28 mouse cellular contexts compared by ENCODE assay signal in genomic region chr17:24545247-24545646, GRCm38 (mm10). TPM values are rescaled to one million over a fixed set of nuclear protein-coding genes. Genes with fewer than 3 reads are reported as not detected.
DNase-seq lines count a peak whose midpoint lies in the region; ATAC-seq and TF ChIP-seq lines count a peak whose summit lies in the region.
"Had no signal": no experiment of that assay in that cellular context is flagged by ENCODE, and none has a peak within 500 bp of the region (broad histone marks: within the 10 kb centered on the region; RNA-seq: fewer than 3 reads in every experiment).

No protein-coding gene starts in this region.

- no peaks in the 10 kb centered on the region for H3K36me3 ChIP-seq in midbrain, embryonic 11.5 days (ENCODE audit: control insufficient read depth, insufficient read depth, low read length)
- H3K36me3 ChIP-seq in midbrain, embryonic 16.5 days (ENCODE audit: control insufficient read depth, insufficient read depth, low read length): no peaks in the 10 kb centered on the region
- H3K36me3 ChIP-seq: embryonic facial prominence, embryonic 13.5 days; hindbrain, embryonic 10.5 days; intestine, embryonic 15.5 days; limb, embryonic 13.5 days; liver, embryonic 13.5 days; lung, embryonic 15.5 days; neural tube, embryonic 12.5 days had no signal

- peak; percentile 6; the same call in 1 of the 2 replicates for TF ChIP-seq CTCF in gastrocnemius, adult 2 months (IDR thresholded peaks at IDR 0.05)
- TF ChIP-seq CTCF in layer of hippocampus, adult 2 months (conservative IDR thresholded peaks at IDR 0.05): peak; percentile 60

- no peak overlapping the region for H3K9ac ChIP-seq in midbrain, embryonic 11.5 days (ENCODE audit: low read length)
- H3K9ac ChIP-seq in midbrain, embryonic 16.5 days (ENCODE audit: low read depth, low read length): no peak overlapping the region
- H3K9ac ChIP-seq: liver, embryonic 13.5 days; lung, embryonic 15.5 days; neural tube, embryonic 12.5 days had no signal

- 87% methylated on average over 2 of the region's 2 CpGs for WGBS in midbrain, embryonic 11.5 days
- WGBS in midbrain, embryonic 16.5 days: 88% methylated on average over 2 of the region's 2 CpGs

- no peak overlapping the region for H3K4me2 ChIP-seq in midbrain, embryonic 11.5 days
- H3K4me2 ChIP-seq in midbrain, embryonic 16.5 days (ENCODE audit: low read length): no peak overlapping the region
- H3K4me2 ChIP-seq: liver, embryonic 13.5 days had no signal

- intact Hi-C loops in gastrocnemius, adult 2 months (cut with DNase I): no loop called here

- no peaks in the 10 kb centered on the region; the same call in 1 of the 2 replicates for H3K4me1 ChIP-seq in midbrain, embryonic 11.5 days (ENCODE audit: control insufficient read depth, insufficient read depth, low read length)
- H3K4me1 ChIP-seq in midbrain, embryonic 16.5 days (ENCODE audit: control insufficient read depth, insufficient read depth, low read length): no peaks in the 10 kb centered on the region

- H3K27ac ChIP-seq in gastrocnemius, adult 2 months: no peak overlapping the region
- no peak overlapping the region for H3K27ac ChIP-seq in layer of hippocampus, adult 2 months
- no peak overlapping the region for H3K27ac ChIP-seq in midbrain, embryonic 11.5 days (ENCODE audit: low read depth, low read length)
- no peak overlapping the region for H3K27ac ChIP-seq in midbrain, embryonic 16.5 days (ENCODE audit: low read length)
- H3K27ac ChIP-seq: embryonic facial prominence, embryonic 13.5 days; intestine, embryonic 15.5 days; limb, embryonic 13.5 days; liver, embryonic 13.5 days; lung, embryonic 15.5 days; neural tube, embryonic 12.5 days had no signal

- no peak for ATAC-seq in midbrain, embryonic 11.5 days (ENCODE audit: low FRiP score)
- no peak for ATAC-seq in midbrain, embryonic 16.5 days
- ATAC-seq: hindbrain, embryonic 16.5 days; intestine, embryonic 15.5 days had no signal

- no peak overlapping the region for H3K4me3 ChIP-seq in gastrocnemius, adult 2 months
- H3K4me3 ChIP-seq in layer of hippocampus, adult 2 months: no peak overlapping the region
- H3K4me3 ChIP-seq in midbrain, embryonic 11.5 days (ENCODE audit: low read depth, low read length): no peak overlapping the region
- H3K4me3 ChIP-seq in midbrain, embryonic 16.5 days (ENCODE audit: low read depth, low read length): no peak overlapping the region
- H3K4me3 ChIP-seq: erythroblast, embryonic 14.5 days; intestine, embryonic 15.5 days; liver, embryonic 13.5 days; lung, embryonic 15.5 days; myocyte had no signal

- peaks cover 14% of the 10 kb centered on the region for H3K27me3 ChIP-seq in midbrain, embryonic 11.5 days (ENCODE audit: control insufficient read depth, insufficient read depth, low read length)
- no peaks in the 10 kb centered on the region for H3K27me3 ChIP-seq in midbrain, embryonic 16.5 days (ENCODE audit: control insufficient read depth, insufficient read depth, low read depth, low read length)
- H3K27me3 ChIP-seq: intestine, embryonic 15.5 days; lung, embryonic 15.5 days had no signal

- no peak for DNase-seq in gastrocnemius, adult 2 months
- DNase-seq in gastrocnemius, postnatal 4 days (ENCODE audit: low spot score in 2 of 2): no peak
- DNase-seq in layer of hippocampus, adult 2 months (ENCODE audit: low spot score in 2 of 2): no peak
- no peak for DNase-seq in layer of hippocampus, adult 11-12 months (ENCODE audit: low spot score)
- peak; percentile 73 for DNase-seq in midbrain, embryonic 11.5 days (ENCODE audit: low spot score, missing footprints)
- DNase-seq in urinary bladder, postnatal 10 days (ENCODE audit: low spot score): no peak
- DNase-seq: adrenal gland, postnatal 25 days; cerebellum, adult 9-11 months; gastrocnemius, postnatal 14 days; heart, adult 11 months; heart, postnatal 10 days; kidney, adult 2 months; kidney, postnatal 10 days; liver, embryonic 13.5 days; lung, postnatal 36 days; spleen, adult 18-20 months; thymus, postnatal 14 days had no signal

- no peaks in the 10 kb centered on the region for H3K9me3 ChIP-seq in midbrain, embryonic 11.5 days (ENCODE audit: control insufficient read depth, low read length)
- H3K9me3 ChIP-seq in midbrain, embryonic 16.5 days (replicated peaks; ENCODE audit: control insufficient read depth, low read length, poor library complexity, severe bottlenecking): no peaks in the 10 kb centered on the region
- H3K9me3 ChIP-seq: embryonic facial prominence, embryonic 13.5 days; hindbrain, embryonic 10.5 days; intestine, embryonic 15.5 days; limb, embryonic 13.5 days; liver, embryonic 13.5 days; lung, embryonic 15.5 days; neural tube, embryonic 12.5 days had no signal

RNA-seq across cellular contexts. Expression of gene Pkd1, which starts 4.4 kb away (rescaled TPM):
- 10 to 100 TPM; 18.3 to 25.0 TPM for total RNA-seq in gastrocnemius, adult 2 months (2021)
- total RNA-seq in gastrocnemius, postnatal 4 days (2021): 10 to 100 TPM; 60.5 to 66.7 TPM
- 10 to 100 TPM; 87.0 to 93.3 TPM for total RNA-seq in layer of hippocampus, adult 2 months (2021)
- polyA plus RNA-seq in midbrain, embryonic 11.5 days (2014; fragmentation: Nextera tagmentation; extraction: Ambion mirVana): 11.9 and 18.5 TPM in 2 replicates
- polyA plus RNA-seq in midbrain, embryonic 16.5 days (2015; fragmentation: Nextera tagmentation; extraction: Ambion mirVana): 20.1 and 22.4 TPM in 2 replicates

RNA-seq across cellular contexts. Expression of gene Rab26, which starts 11.2 kb away (rescaled TPM):
- not detected for total RNA-seq in gastrocnemius, adult 2 months (2021)
- under 1 TPM; 0.52 to 0.64 TPM for total RNA-seq in gastrocnemius, postnatal 4 days (2021)
- total RNA-seq in layer of hippocampus, adult 2 months (2021): 10 to 100 TPM; 78.2 to 82.2 TPM
- polyA plus RNA-seq in midbrain, embryonic 11.5 days (2014; fragmentation: Nextera tagmentation; extraction: Ambion mirVana): 1.8 and 2.2 TPM in 2 replicates
- 9.1 and 14.7 TPM in 2 replicates for polyA plus RNA-seq in midbrain, embryonic 16.5 days (2015; fragmentation: Nextera tagmentation; extraction: Ambion mirVana)

RNA-seq across cellular contexts. Expression of gene Traf7, which starts 17.5 kb away (rescaled TPM):
- total RNA-seq in gastrocnemius, adult 2 months (2021): 10 to 100 TPM; 27.3 to 35.2 TPM
- total RNA-seq in gastrocnemius, postnatal 4 days (2021): 10 to 100 TPM; 80.8 to 86.3 TPM
- total RNA-seq in layer of hippocampus, adult 2 months (2021): 10 to 100 TPM; 87.9 to 95.5 TPM
- polyA plus RNA-seq in midbrain, embryonic 11.5 days (2014; fragmentation: Nextera tagmentation; extraction: Ambion mirVana): 67.1 and 80.8 TPM in 2 replicates
- polyA plus RNA-seq in midbrain, embryonic 16.5 days (2015; fragmentation: Nextera tagmentation; extraction: Ambion mirVana): 103 and 104 TPM in 2 replicates

RNA-seq across cellular contexts. Expression of gene Caskin1, which starts 56.8 kb away (rescaled TPM):
- total RNA-seq in gastrocnemius, adult 2 months (2021): under 1 TPM in 1 of 2 experiments, not detected in 1; 0.08 TPM
- total RNA-seq in gastrocnemius, postnatal 4 days (2021): 1 to 10 TPM; 1.6 TPM
- total RNA-seq in layer of hippocampus, adult 2 months (2021): 100 to 1,000 TPM; 153 to 158 TPM
- 5.5 and 6.2 TPM in 2 replicates for polyA plus RNA-seq in midbrain, embryonic 11.5 days (2014; fragmentation: Nextera tagmentation; extraction: Ambion mirVana)
- polyA plus RNA-seq in midbrain, embryonic 16.5 days (2015; fragmentation: Nextera tagmentation; extraction: Ambion mirVana): 43.6 and 45.7 TPM in 2 replicates
- total RNA-seq: megakaryocyte, adult 5-6 weeks had no signal
- polyA plus RNA-seq: erythroblast, embryonic 14.5 days had no signal

Comparison
In these comparisons a context has a peak if more than half of its experiments do, and no peak if none do; other contexts are left out.
1. RNA of gene Rab26, which starts 11.2 kb away (total RNA-seq): 78.2 to 82.2 TPM in layer of hippocampus, adult 2 months; 0.52 to 0.64 TPM in gastrocnemius, postnatal 4 days and not detected in gastrocnemius, adult 2 months; every median in the first group is over 10 times any median in the second.